Mouse (Mus musculus): Measurements from ENCODE around the gene Bbs9.
"Not testable (repeated sequence)": the region's sequence is repeated elsewhere in the genome, so short reads cannot be mapped to it uniquely, and the experiment has no call there.

Gene Bbs9

DNA sequence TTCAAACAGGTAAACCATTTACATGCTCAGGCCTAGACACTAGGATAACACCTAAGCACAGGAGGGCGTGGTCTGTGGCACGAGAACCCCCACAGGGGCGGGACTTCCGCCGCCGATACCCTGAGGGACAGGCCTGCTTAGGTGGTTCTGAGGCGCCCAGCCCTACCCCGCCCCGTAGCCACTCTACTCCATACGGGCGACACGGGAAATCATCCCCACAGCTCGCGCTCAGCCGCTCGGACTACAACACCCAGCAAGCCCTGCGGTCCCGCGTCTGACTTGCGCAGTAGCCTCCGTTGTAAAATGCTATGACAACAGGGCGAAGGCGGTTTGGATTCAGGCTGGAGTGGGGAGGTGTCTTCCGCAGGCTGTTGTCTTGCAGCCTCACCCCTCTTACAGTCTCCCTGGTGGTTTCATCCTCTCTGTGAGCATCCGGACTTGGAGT, at the start of gene Bbs9:
Gene Bbs9 (plus strand): TSS at position 292 of the 445 bp plus-strand sequence.
- peak; percentile 97 for DNase-seq (ENCODE audit: low spot score)

DNA sequence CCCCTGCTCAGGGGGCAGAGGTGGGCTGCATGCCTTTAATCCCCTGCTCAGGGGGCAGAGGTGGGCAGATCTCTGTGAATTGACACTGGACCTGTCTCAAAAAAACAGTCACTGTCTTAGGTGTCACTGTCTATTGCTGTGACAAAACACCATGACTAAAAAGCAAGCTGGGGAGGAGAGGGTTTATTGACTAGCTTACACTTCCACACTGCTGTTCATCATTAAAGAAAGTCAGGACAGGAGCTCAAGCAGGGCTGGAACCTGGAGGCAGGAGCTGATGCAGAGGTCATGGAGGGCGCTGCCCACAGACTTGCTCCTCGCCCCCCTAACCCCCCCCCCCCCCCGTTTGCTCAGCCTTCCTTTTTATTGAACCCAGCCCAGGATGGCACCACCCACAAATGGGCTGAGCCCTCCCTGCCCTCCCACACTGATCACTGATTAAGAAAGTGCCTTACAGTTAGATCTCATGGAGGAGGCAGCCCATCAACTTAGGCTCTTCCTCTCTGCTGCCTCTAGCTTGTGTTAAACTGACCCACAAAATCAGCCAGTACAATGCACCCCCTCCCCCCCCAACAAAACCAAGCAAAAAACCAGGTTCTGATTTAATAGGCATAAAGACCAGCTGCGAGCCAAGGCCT, 47.4 kb upstream of the Bbs9 start:
- peak; percentile 8 for DNase-seq (ENCODE audit: low spot score)

DNA sequence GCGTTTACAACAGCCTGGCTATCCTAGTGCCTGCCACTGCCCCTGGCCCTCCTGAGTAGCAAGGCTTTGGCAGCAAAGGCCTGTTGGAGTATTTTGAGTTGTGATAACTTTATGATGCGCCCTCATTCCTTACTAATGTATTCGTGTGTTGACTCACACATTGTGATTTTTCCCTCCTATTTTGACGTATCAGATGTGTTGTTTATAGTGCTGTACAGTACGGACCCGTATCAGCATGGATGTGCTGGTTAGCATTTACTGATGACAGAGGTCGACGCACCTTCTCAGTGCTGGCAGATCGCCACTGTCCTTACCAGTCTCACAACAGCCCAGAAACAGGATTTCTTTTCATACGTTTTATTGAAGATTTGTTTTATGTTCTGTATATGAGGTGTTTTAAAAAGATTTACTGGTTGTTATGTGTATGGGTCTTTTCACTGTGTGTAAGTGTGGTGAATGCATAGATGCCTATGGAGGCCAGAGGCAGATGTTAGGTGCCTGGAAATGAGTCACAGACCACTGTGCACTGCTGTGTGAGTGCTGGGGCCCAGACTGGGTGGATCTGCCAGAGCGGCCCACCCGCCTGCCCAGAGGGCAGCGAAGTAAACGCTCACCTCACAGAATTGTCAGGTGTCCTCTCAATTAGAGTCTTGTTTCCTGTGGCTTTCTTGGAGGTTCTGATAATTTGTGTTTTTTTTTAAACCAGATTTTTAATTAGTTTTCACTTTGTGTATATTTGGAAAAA, 46.7 kb upstream of the Bbs9 start:
- no peak for DNase-seq (ENCODE audit: low spot score)

DNA sequence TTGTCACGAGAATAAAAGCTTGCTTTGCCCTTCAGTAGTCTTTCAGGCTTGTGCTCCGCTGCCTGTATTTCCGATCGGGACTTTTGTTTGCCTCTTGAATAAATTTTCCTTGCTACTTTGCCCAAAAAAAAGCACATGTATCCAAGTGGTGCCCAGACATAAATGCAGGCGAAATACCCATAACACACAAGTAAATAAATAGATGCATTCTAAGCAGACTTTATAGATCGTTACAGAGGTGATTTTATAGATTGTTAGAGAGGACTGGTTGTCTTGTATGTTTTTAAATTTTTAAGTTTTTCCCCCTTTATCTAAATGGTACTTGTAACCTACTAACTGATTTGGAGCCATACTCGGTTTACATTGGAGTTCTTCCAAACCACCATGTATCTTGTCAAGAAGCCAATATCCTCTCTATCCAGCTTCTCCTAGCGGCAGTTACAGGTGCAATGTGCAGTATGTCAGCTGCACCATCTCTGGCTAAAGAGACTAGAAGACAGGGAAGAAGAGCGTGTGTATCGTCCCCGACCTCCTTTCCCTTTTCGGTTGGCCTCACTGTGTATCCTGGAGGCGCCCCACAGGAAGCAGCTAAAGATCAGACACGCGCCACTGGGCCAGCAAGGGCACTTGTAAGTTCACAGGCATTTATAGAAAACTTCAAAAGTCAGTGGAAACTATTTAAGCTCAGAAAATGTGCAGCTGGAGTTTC, 45.8 kb upstream of the Bbs9 start:
- DNase-seq (ENCODE audit: low spot score): peak; percentile 28

DNA sequence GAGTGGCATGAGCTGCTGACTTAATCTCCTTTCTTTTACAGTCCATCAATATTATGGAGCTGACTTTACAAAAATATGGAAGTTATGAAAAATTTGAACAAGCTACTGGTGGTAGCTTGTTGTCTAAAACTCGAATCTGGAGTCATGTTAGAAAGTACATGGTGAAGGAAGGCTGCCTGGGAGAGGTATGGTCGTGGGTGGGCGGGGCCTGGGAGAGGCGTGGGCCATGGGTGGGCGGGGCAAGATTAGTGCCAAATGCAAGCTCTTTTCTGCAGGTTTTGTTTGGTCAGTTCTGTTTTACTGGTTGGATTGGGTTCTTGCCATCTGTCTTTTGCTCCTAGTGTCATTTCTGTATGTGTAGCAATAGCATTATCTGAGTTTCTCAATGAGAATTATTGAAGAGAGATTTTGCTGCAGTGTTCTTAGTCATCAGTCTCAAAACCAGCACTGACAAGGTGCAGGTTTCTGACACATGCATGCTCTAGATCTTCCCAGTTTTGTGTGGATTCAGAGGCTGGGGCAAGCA, 45.1 kb upstream of the Bbs9 start:
- no peak for DNase-seq (ENCODE audit: low spot score)

DNA sequence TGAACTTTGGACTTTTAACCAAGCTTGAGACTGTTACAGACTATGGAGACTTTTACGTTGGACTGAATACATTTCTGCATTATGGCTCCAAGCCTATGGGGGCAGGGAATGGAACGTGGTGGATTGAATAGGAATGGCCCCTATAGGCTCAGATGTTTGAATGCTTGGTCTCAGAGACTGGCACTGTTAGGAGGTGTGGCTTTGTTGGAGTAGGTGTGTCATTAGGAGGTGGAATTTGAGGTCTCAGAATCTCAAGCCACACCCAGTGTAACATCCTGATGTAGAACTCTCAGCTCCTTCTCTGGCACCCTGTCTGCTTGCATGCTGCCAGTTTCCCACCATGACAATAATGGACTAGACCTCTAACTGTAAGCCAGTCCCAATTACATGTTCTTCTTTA, 42.3 kb upstream of the Bbs9 start:
- DNase-seq (ENCODE audit: low spot score): no peak

DNA sequence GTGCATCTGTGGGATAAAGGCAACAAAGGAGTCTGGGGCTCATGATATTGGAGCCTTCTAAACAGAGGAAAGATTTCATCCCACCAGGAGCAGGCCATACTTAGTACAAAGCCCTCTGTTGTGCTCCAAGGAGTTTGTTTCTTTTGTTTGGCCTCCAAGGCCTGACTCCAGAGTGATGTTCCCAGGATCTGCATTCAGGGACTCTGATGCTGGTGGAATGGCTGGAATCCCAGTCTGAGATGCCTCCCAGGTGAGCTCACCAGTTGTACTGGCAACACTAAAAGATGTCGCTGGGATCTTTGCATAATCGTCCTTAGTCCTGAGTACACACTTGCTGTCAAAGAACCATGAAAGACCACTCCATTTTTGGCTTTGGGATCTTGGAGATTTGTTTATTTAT, 41.4 kb upstream of the Bbs9 start:
- DNase-seq (ENCODE audit: low spot score): no peak

DNA sequence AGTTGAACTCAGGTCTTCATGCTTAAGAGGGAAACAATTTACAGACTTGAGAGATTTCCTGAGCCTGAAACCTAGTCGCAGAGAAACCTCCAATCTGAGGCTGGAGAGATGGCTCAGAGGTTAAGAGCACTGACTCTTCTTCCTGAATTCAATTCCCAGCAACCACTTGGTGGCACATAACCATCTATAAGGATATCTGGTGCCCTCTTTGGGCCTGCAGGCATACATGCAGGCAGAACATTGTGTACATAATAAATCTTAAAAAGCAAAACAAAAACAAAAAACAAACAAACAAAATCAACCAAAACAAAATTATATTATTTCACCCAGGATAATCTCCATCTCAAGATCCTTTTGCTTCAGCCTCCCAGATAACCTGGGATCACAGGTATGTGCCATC, 36.7 kb upstream of the Bbs9 start:
- no peak for DNase-seq (ENCODE audit: low spot score)

DNA sequence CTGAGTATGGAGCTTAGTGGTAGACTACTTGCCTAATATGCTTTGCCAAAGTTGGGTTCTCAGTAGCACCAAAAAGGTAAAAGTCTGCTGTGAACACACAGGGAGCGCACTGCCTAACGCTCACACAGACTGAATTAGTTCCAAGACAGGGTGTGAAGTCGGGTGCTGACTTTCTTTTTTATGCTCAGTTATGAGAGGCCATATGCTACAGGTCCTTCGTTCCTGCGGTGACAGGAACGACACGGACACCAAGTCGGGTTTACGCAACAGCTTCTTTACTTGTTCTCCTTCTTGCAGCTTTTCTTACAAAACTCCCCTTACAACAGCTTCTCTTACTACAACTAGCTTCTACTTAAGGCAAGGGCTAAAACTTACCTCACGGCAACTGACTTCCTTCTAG, 32.4 kb upstream of the Bbs9 start:
- DNase-seq (ENCODE audit: low spot score): no peak

DNA sequence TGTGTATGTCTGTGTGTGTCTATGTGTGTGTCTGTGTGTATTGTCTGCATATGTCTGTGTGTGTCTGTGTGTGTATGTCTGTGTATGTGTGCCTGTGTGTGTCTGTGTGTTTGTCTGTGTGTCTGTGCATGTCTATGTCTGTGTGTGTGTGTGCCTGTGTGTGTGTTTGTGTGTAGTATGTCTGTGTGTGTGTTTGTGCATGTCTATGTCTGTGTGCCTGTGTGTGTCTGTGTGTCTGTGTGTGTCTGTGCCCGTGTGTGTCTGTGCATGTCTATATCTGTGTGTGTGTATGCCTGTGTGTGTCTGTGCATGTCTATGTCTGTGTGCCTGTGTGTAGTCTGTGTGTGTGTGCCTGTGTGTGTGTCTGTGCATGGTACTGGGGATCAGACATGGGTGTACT, 30.4 kb upstream of the Bbs9 start:
- no peak for DNase-seq (ENCODE audit: low spot score)

DNA sequence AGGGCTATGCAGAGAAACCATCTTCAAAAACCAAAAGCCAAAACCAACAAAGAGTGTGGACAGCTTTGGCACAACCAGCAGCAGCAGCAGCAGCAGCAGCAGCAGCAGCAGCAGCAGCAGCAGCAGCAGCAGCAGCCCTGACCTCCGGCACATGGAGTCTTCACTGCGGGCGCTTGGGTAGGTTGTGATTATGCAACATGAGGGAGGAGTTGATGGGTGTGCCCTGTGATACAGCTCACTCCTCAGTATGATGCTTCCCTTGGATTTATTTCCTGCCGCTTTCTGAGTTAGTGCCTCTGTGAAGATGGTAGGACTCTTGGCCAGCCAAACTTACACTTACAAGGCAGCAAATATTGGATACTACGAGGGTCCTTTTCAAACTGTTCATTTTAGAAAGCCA, 28.3 kb upstream of the Bbs9 start:
- DNase-seq (ENCODE audit: low spot score): no peak

DNA sequence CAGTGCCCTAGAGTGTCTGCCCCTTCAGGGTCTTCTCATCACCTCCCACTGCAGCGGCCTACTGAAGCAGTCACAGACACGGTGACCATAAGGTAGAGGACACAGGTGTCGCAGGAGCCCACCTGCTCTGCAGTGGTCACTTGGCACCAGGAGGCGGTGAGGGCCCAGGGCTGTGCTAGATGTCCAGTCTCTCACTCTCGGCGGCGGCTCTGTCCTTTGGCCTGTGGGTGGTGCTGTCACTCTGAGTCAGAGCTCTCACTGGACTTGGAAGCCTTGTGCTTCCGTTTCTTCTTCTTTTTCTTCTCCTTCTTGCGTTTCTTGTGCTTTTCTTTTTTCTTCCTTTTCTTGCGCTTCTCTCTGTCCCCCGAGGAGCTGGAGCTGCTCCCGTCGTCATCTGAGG, 27.1 kb upstream of the Bbs9 start:
- no peak for DNase-seq (ENCODE audit: low spot score)

DNA sequence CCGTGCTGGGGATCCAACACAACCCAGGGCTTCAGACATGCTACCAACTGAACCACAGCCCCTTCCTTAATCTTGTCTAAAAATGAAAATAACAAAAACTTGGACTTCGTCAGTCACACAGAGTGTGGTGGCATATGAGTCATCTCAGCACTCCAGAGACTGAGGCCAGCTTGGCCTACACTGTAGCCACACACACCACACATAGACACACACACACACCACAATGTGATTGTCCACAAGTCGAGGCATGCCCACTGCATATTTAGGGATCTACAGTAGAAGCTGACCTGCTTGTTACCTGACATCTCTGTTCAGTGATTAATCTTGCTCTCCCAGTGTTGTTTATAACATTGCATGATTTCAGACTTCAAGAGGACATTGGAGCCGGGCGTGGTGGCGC, 26.3 kb upstream of the Bbs9 start:
- no peak for DNase-seq (ENCODE audit: low spot score)

DNA sequence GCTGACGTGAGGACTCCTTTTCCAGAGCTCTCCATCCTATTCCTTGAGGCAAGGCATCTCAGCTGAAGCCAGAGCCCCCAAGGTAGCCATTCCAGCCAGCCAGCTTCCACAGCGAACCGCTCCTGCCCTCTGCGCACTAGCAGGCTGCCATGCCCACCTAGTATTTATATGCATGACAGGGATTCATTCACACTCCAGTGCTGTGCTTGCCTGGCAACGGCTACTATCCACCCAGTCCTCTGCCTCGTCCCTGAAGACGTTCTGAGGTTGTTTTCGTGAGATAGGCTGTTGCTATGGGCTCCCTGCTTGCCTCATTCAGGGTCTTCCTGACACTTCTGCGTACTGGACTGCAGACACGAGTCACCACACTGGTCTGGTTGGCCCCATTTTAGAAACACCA, 22.8 kb upstream of the Bbs9 start:
- DNase-seq (ENCODE audit: low spot score): no peak

DNA sequence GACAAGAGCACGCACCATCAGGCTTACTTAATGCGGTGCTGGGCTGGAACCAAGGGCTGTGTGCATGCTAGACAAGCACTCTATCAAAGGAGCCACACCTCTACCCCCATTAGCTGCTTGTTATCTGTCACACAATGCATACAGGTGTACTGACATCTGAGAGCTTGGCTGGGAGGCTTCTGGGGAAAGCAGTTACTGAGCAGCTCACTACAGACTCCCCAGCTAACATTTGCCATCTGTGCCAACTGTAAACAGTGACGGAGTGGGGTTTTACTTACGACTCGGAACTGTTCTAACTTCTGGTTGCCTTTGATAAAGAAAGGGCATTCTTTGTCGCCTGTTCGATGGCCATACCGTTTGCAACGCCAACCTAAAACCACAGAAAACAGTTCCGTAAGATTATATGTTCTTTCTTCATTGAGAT, 22.0 kb upstream of the Bbs9 start:
- no peak for DNase-seq (ENCODE audit: low spot score)

DNA sequence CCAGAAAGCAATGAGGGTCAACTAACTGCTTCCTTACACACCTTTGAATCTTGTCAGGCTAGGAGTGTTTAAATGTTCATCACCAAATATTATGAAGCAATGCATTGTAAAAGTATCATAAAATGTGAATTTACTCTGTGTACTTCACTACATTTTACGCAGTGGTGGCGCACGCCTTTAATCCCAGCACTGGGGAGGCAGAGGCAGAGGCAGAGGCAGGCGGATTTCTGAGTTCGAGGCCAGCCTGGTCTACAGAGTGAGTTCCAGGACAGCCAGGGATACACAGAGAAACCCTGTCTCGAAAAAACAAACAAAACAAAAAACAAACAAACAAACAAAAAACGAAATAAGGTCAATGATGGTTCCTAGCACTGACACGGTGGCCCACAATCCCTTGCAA, 21.5 kb upstream of the Bbs9 start, which contains the start of gene Gm17545:
Gene Gm17545 (plus strand): TSS at position 301 of the 400 bp plus-strand sequence.
- DNase-seq (ENCODE audit: low spot score): not testable (repeated sequence)

DNA sequence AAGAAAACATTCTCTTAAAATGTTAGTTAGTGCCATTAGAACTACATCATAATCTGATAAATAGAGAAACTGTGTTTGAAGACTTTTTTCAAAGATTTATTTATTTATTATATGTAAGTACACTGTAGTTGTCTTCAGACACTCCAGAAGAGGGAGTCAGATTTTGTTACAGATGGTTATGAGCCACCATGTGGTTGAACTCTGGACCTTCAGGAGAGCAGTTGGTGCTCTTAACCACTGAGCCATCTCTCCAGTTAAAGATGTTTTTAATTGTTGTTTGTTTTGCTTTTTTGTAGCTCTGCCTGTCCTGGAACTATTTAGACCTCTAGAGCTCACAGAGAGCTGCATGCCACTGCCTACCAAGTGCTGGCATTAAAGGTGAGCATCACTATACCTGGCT, 20.5 kb upstream of the Bbs9 start:
- no peak for DNase-seq (ENCODE audit: low spot score)

DNA sequence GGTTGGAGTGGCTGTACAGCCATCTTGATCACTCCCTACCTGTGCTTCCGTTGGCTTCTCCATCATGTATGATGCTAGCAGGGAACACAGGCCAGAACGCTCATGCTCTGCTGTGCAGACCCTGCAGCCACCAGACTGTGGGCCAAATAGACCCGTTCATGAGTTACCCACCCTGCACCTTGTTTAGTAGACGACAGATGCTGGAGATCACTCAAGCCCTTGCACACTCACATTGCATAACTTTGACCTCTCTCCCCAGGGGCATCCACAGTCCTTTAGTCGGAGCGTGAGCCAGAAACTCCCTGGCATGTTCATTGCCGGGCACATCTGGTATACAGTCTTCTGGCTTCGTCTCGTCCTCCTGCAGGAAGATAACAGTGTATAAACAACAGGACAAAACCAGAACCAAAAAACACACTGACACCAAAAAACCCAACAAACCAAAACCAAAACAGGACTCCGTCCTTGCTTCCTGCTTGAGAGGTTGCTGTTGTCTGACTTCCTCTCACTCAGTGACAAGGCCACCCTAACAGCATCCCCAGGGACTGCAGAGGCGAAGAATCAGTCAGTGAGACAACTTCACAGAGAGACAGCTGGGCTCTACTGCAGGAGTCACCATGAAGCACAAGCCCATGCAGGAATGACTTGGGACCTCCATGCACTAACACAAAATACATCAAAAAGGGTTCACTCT, 18.2 kb upstream of the Bbs9 start:
- DNase-seq (ENCODE audit: low spot score): no peak

DNA sequence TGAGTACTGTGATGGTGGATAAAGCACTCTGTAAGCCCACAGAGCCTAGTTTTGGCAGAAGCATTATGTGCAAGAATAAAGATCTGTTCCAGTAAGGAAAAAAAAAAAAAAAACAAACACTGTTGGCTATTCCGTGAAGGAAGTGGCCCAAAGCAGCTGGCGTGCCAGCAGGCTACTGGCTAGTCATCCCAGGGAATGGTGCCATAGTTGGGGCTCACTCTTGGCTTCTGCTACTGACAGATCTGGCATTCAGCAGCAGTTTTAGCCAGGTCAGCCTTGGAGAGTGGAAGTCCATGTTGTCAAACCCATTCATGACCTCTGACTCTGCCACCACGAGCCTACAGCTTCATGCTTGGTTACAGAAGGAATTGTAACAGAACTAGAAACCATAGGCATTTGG, 13.6 kb upstream of the Bbs9 start:
- no peak for DNase-seq (ENCODE audit: low spot score)

DNA sequence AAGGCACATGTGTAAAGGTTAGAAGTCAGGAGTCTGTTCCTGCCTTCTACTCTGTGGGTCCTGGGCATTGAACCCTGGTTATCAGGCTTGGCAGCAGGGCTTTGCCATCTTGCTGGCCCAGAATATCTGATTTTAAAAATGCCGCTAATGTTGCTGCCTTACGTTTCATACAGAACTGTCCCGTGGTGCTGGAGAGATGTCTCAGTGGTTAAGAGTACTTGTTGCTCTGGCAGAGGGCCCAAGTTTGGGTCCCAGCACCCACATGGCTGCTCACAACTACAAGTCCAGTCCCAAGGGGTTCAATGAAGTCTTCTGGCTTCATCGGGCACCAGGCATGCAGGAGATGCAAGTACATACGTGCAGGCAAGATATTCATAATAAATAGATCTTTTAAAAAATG, 9.3 kb upstream of the Bbs9 start:
- no peak for DNase-seq (ENCODE audit: low spot score)

DNA sequence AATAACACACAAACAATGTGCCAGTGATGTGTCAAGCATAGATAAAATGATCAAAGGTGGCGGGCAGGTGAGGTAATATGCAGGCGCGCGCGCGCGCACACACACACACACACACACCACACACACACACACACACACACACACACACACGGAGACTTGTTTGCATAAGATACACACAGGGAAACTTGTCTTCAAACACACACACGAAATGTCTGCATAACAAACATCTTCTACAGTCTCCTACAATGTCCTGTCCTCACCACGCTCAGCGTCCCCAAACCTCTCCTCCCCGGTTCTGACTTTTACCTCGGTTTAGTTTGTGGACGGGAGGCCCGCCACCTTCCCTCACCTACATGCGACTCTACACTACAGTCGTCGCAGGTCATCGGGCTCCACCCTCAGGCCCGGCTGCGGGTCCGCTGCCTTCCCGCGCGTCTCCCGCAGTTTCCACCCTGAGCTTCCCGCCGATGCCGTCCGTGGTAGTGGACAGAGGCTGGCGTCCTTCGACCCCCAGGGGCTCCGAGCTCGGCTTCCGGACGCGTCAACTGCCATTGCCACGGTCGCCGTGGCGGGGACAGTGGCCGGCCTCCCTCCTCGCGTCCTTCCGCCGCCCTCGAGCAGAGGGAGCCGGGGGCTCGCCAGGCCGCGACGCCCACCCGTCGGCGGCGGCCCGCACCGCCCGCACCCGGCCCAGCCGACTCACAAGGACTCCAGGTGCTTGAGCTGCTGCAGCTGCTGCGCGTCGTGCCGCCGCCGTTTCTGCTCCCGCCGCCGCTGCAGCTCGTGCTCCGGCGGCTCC, 7.9 kb upstream of the Bbs9 start:
- DNase-seq (ENCODE audit: low spot score): peak; percentile 50

Data from embryo, embryonic 10 days (tissue).